Mouse (Mus musculus) embryonic facial prominence, embryonic 14.5 days (tissue): ENCODE results near the gene Slc3a2. TPM values are rescaled to one million over a fixed set of nuclear protein-coding genes. Genes with fewer than 3 reads are reported as not detected.
A peak's percentile ranks its signal among the peaks of the same experiment; 100 is the strongest.

Experiments
- ATAC-seq: fragments of 200-750 bp; cut with Nextera tagmentation; 2 replicates; pipeline ENCODE4 v1.8.0; 2017; ENCODE audit warnings: low read depth, moderate number of reproducible peaks, moderate TSS enrichment
- DNase-seq: peaks from one replicate; pipeline ENCODE4 v3.0.0-alpha.2; 2015; ENCODE audit warnings: low spot score
- H3K27ac ChIP-seq: fragments of 300-500 bp; sonication (generic); replicated peaks from 2 replicates; pipeline ENCODE4 v1.5.1; 2014; ENCODE audit warnings: low read depth, mild to moderate bottlenecking, low read length, moderate library complexity
- H3K27me3 ChIP-seq: fragments of 300-500 bp; sonication (generic); replicated peaks from 2 replicates; pipeline ENCODE4 v1.6.1; 2014; ENCODE audit warnings: low read length; ENCODE audit not compliant: control insufficient read depth, insufficient read depth
- H3K36me3 ChIP-seq: fragments of 300-500 bp; sonication (generic); 2 replicates; pipeline ENCODE4 v1.6.1; 2014; ENCODE audit warnings: low read length, mixed read lengths; ENCODE audit not compliant: control insufficient read depth, insufficient read depth
- H3K4me1 ChIP-seq: fragments of 300-500 bp; sonication (generic); 2 replicates; pipeline ENCODE4 v1.6.1; 2014; ENCODE audit warnings: antibody characterized with exemption, low read length; ENCODE audit not compliant: control insufficient read depth, insufficient read depth
- H3K4me2 ChIP-seq: fragments of 300-500 bp; sonication (generic); 2 replicates; pipeline ENCODE4 v1.6.1; 2014; ENCODE audit warnings: low read depth, mild to moderate bottlenecking, low read length, moderate library complexity, mixed read lengths
- H3K4me3 ChIP-seq: fragments of 300-500 bp; sonication (generic); 2 replicates; pipeline ENCODE4 v1.5.1; 2014; ENCODE audit warnings: low read depth, mild to moderate bottlenecking, low read length
- H3K9ac ChIP-seq: fragments of 300-500 bp; sonication (generic); 2 replicates; pipeline ENCODE4 v1.6.1; 2014; ENCODE audit warnings: low read depth, mild to moderate bottlenecking, low read length, moderate library complexity, mixed read lengths
- H3K9me3 ChIP-seq: fragments of 300-500 bp; sonication (generic); 2 replicates; pipeline ENCODE4 v1.6.1; 2016; ENCODE audit warnings: low read length; ENCODE audit not compliant: control insufficient read depth
- WGBS: fragments of 180-500 bp; shearing (Covaris S2); extraction: QIAGEN DNeasy Blood & Tissue Kit; methylation state at CpG from one replicate; pipeline ENCODE4 v1.1.7; 2014; 5-methylcytosine and 5-hydroxymethylcytosine counted together
- microRNA-seq: library from miRNA; unstranded; fragments of <30 nt; microRNA quantifications from one replicate; pipeline ENCODE4, GENCODE M21; 2016; ENCODE audit warnings: borderline number of aligned reads
- polyA plus RNA-seq: library from polyadenylated mRNA; unstranded; fragments of >200 nt; fragmentation: Nextera tagmentation; extraction: Ambion mirVana; gene quantifications from 2 replicates; pipeline ENCODE4 v1.2.1, GENCODE M21; 2014

The Slc3a2 gene
- polyA plus RNA-seq, 1 experiment from 2014 or later: 100 TPM

GRCm38 (mm10) chr19:8664859-8665258 is 58.3 kb downstream of the Slc3a2 start:
- no peaks in the 10 kb centered on the region for H3K27me3 ChIP-seq
- H3K9me3 ChIP-seq: no peaks in the 10 kb centered on the region
- ATAC-seq (no peak), DNase-seq (no peak)
- H3K9ac ChIP-seq: no peak overlapping the region
- no peaks in the 10 kb centered on the region for H3K36me3 ChIP-seq
- 89% methylated on average over 3 of the region's 3 CpGs for WGBS
- H3K4me2 ChIP-seq: no peak overlapping the region
- H3K27ac ChIP-seq: no peak overlapping the region
- H3K4me3 ChIP-seq: no peak overlapping the region
- peaks cover 9% of the 10 kb centered on the region for H3K4me1 ChIP-seq

- Histone ChIP-seq H3K36me3 (no peaks in the 10 kb centered on the region), H3K4me2 (peak overlapping the region; percentile 43), H3K4me3 (peak overlapping the region; percentile 20), H3K27me3 (no peaks in the 10 kb centered on the region), H3K9ac (peak overlapping the region; percentile 37), H3K27ac (no peak overlapping the region), H3K9me3 (no peaks in the 10 kb centered on the region), H3K4me1 (peaks cover 9% of the 10 kb centered on the region)
- WGBS: 26% methylated on average over 9 of the region's 10 CpGs
- ATAC-seq (0 out of 2 replicates have a peak, but pooled peaks have one; percentile 19), DNase-seq (no peak)
Measured at GRCm38 (mm10) chr19:8663911-8664421, 59.2 kb downstream of the Slc3a2 start.

- WGBS: 60% methylated on average over 9 of the region's 9 CpGs
- H3K4me1 ChIP-seq: peaks cover 9% of the 10 kb centered on the region
- peak within 1 kb of the TSS; percentile 37 for H3K9ac ChIP-seq
- H3K27ac ChIP-seq: no peak within 1 kb of the TSS
- ATAC-seq (peak; percentile 2; the same call in 1 of the 2 replicates), DNase-seq (no peak)
- H3K27me3 ChIP-seq: no peaks in the 10 kb centered on the region
- peak within 1 kb of the TSS; percentile 95 for H3K4me2 ChIP-seq
- H3K36me3 ChIP-seq: no peaks in the 10 kb centered on the region
- H3K9me3 ChIP-seq: no peaks in the 10 kb centered on the region
- H3K4me3 ChIP-seq: peak within 1 kb of the TSS; percentile 46
Measured at GRCm38 (mm10) chr19:8663360-8663839, 59.8 kb downstream of the Slc3a2 start, which contains the start of gene Chrm1. TSS of gene Chrm1 (plus strand) at chr19:8663789.

GRCm38 (mm10) chr19:8662337-8662736 is 60.8 kb downstream of the Slc3a2 start:
- H3K9ac ChIP-seq: peak overlapping the region; percentile 65
- H3K27me3 ChIP-seq: no peaks in the 10 kb centered on the region
- no peaks in the 10 kb centered on the region for H3K36me3 ChIP-seq
- H3K4me2 ChIP-seq: peak overlapping the region; percentile 95
- H3K27ac ChIP-seq: no peak overlapping the region
- 3% methylated on average over 11 of the region's 11 CpGs for WGBS
- H3K4me1 ChIP-seq: peaks cover 9% of the 10 kb centered on the region
- H3K9me3 ChIP-seq: no peaks in the 10 kb centered on the region
- DNase-seq (peak; percentile 63), ATAC-seq (no peak)
- H3K4me3 ChIP-seq: peak overlapping the region; percentile 46

- H3K9ac ChIP-seq: peak overlapping the region; percentile 65
- H3K4me2 ChIP-seq: peak overlapping the region; percentile 95
- H3K9me3 ChIP-seq: no peaks in the 10 kb centered on the region
- ATAC-seq (peak; percentile 45; the same call in 1 of the 2 replicates), DNase-seq (peak; percentile 52)
- no peaks in the 10 kb centered on the region for H3K36me3 ChIP-seq
- peak overlapping the region; percentile 46 for H3K4me3 ChIP-seq
- no peak overlapping the region for H3K27ac ChIP-seq
- no peaks in the 10 kb centered on the region for H3K27me3 ChIP-seq
- WGBS: under 1% methylated on average over 32 of the region's 35 CpGs
- peaks cover 9% of the 10 kb centered on the region for H3K4me1 ChIP-seq
Measured at GRCm38 (mm10) chr19:8661821-8662307, 61.3 kb downstream of the Slc3a2 start.

Small RNA genes within 50 kb of the gene (microRNA-seq; reads per million reads assigned to microRNA genes)
- gene Mir6992: not detected

Other genes starting within 250 kb of the Slc3a2 start
- 0.59 and 1.3 TPM in 2 replicates for gene Slc22a8, start 132.1 kb downstream of the Slc3a2 start, polyA plus RNA-seq
- gene Slc22a6, start 105.3 kb downstream of the Slc3a2 start, polyA plus RNA-seq: 0.67 and 1.1 TPM in 2 replicates
- 0.35 and 0.45 TPM in 2 replicates for gene Chrm1, start 59.6 kb downstream of the Slc3a2 start, polyA plus RNA-seq
- gene Wdr74, start 12.5 kb upstream of the Slc3a2 start, polyA plus RNA-seq: 76.6 and 80.1 TPM in 2 replicates
- 0.85 and 1.9 TPM in 2 replicates for gene 1700092M07Rik, start 17.3 kb upstream of the Slc3a2 start, polyA plus RNA-seq
- 140 and 142 TPM in 2 replicates for gene Stx5a, start 18.0 kb upstream of the Slc3a2 start, polyA plus RNA-seq
- 152 and 171 TPM in 2 replicates for gene Nxf1, start 33.7 kb upstream of the Slc3a2 start, polyA plus RNA-seq
- 173 and 194 TPM in 2 replicates for gene Tmem223, start 47.6 kb upstream of the Slc3a2 start, polyA plus RNA-seq
- 74.9 and 90.3 TPM in 2 replicates for gene Tmem179b, start 51.1 kb upstream of the Slc3a2 start, polyA plus RNA-seq
- gene Taf6l, start 63.0 kb upstream of the Slc3a2 start, polyA plus RNA-seq: 16.5 and 18.1 TPM in 2 replicates
- 151 and 157 TPM in 2 replicates for gene Polr2g, start 75.2 kb upstream of the Slc3a2 start, polyA plus RNA-seq
- gene Zbtb3, start 79.2 kb upstream of the Slc3a2 start, polyA plus RNA-seq: 5.2 and 5.5 TPM in 2 replicates
- gene Ttc9c, start 96.0 kb upstream of the Slc3a2 start, polyA plus RNA-seq: 38.4 and 40.8 TPM in 2 replicates
- gene Hnrnpul2, start 96.6 kb upstream of the Slc3a2 start, polyA plus RNA-seq: 7.8 and 9.2 TPM in 2 replicates
- not detected in 2 replicates for gene AC129217.1, start 106.4 kb upstream of the Slc3a2 start, polyA plus RNA-seq
- 44.9 and 47.3 TPM in 2 replicates for gene Bscl2, start 114.1 kb upstream of the Slc3a2 start, polyA plus RNA-seq
- gene Gng3, start 115.8 kb upstream of the Slc3a2 start, polyA plus RNA-seq: 22.2 and 24.6 TPM in 2 replicates
- 1.6 and 2.4 TPM in 2 replicates for gene Lrrn4cl, start 127.4 kb upstream of the Slc3a2 start, polyA plus RNA-seq
- gene Ubxn1, start 148.1 kb upstream of the Slc3a2 start, polyA plus RNA-seq: 144 and 149 TPM in 2 replicates
- 53.8 and 57.5 TPM in 2 replicates for gene Uqcc3, start 157.6 kb upstream of the Slc3a2 start, polyA plus RNA-seq
- gene Lbhd1, start 160.4 kb upstream of the Slc3a2 start, polyA plus RNA-seq: 60.2 and 68.8 TPM in 2 replicates
- not detected in 2 replicates for gene Gm49403, start 160.6 kb upstream of the Slc3a2 start, polyA plus RNA-seq
- 77.4 and 86.6 TPM in 2 replicates for gene 1810009A15Rik, start 165.5 kb upstream of the Slc3a2 start, polyA plus RNA-seq
- gene Gm49416, start 165.6 kb upstream of the Slc3a2 start, polyA plus RNA-seq: not detected in 2 replicates
- 34.8 and 35.1 TPM in 2 replicates for gene Ints5, start 169.6 kb upstream of the Slc3a2 start, polyA plus RNA-seq
- 99.2 and 103 TPM in 2 replicates for gene Ganab, start 174.7 kb upstream of the Slc3a2 start, polyA plus RNA-seq
- 42.3 and 42.4 TPM in 2 replicates for gene B3gat3, start 197.0 kb upstream of the Slc3a2 start, polyA plus RNA-seq
- 2.2 and 2.5 TPM in 2 replicates for gene Rom1, start 206.0 kb upstream of the Slc3a2 start, polyA plus RNA-seq
- 18.2 and 20.4 TPM in 2 replicates for gene Eml3, start 206.2 kb upstream of the Slc3a2 start, polyA plus RNA-seq
- 39.7 and 43.6 TPM in 2 replicates for gene Mta2, start 218.5 kb upstream of the Slc3a2 start, polyA plus RNA-seq
- gene Tut1, start 230.5 kb upstream of the Slc3a2 start, polyA plus RNA-seq: 24.7 and 27.8 TPM in 2 replicates
- 469 and 503 TPM in 2 replicates for gene Eef1g, start 243.7 kb upstream of the Slc3a2 start, polyA plus RNA-seq